Mouse (Mus musculus) frontal cortex, postnatal 14 days (tissue): ENCODE measurements at regions not wholly inside any gene's neighbourhood (a gene's known extent, or its start where the extent isn't known, plus 50 kb on each side); places are given as distances from the start of the nearest gene placed in this dataset.
"Not testable (repeated sequence)": the region's sequence is repeated elsewhere in the genome, so short reads cannot be mapped to it uniquely, and the experiment has no call there.

Experiments used
- DNase-seq, 2 experiments: peaks; one replicate each; pipeline ENCODE4 v3.0.0; 2022; ENCODE audit warnings: low spot score in 2 of 2

DNA sequence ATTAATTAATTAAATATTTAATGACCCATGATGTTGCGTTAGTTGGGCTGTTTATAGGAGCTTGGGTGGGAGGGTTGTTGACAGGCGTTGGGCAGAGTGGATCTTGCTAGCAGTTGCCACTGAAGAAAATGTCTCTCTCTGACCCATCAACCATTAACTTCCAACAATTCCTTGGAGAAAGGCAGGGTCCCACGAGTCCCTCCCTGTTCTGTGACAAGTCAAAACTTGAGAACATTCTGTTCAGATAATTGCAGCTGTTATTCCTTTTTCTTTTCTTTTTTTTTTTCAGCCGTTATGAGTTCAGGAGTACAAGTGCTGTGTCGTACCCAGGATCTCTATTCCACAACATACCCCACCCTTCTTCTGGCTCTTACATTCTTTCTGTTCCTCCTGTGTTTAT is 59.8 kb upstream of the Tnfrsf21 start:
- DNase-seq = no peak

DNA sequence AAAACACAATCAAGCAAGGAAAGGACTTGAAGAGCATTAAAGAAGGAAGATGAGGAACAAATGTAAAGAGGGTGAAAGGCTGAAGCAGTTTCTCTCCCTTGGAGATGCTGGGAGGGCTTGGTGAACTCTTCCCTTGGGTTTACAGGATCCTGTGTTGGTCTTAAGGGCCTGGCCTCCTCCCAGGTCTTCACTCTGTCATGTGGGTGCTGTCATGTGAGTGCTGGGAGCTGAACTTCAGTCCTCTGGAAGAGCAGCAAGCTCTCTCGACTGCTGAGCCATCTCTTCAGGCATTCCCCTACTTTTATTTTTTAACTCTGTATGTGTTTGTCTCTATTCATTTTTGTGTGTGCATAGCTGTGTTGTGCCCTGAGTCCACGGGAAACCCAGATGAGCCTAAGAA is 61.6 kb upstream of the Tnfrsf21 start:
- DNase-seq = no peak

- no peak for DNase-seq
Observed at GRCm38 (mm10) chr17:42944453-42944852, 68.0 kb upstream of the Cd2ap start.

- DNase-seq = peak in 1 of 2 experiments; percentile 52
Observed at GRCm38 (mm10) chr17:42943272-42943696, 66.8 kb upstream of the Cd2ap start.

GRCm38 (mm10) chr17:42939476-42939875 is 63.0 kb upstream of the Cd2ap start:
- DNase-seq = no peak

- DNase-seq = no peak
Observed at GRCm38 (mm10) chr17:42938579-42938978, 62.1 kb upstream of the Cd2ap start.

DNA sequence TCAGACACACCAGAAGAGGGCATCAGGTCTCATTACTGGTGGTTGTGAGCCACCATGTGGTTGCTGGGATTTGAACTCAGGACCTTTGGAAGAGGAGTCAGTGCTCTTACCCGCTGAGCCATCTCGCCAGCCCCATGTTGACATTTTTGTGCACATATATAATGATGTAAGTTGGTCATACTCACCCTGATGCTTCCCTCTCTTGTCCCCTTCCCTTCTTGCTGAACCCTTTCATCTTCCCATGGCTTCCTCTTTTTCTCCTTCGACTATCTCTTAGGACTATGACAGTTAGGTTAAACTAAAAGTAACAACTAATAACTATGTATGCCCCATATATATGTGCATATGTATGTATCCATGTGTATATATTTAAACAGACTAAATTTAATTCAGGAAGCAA is 61.0 kb upstream of the Cd2ap start:
- not testable (repeated sequence) for DNase-seq

GRCm38 (mm10) chr17:42934068-42934467 is 57.6 kb upstream of the Cd2ap start:
- DNase-seq = no peak

DNA sequence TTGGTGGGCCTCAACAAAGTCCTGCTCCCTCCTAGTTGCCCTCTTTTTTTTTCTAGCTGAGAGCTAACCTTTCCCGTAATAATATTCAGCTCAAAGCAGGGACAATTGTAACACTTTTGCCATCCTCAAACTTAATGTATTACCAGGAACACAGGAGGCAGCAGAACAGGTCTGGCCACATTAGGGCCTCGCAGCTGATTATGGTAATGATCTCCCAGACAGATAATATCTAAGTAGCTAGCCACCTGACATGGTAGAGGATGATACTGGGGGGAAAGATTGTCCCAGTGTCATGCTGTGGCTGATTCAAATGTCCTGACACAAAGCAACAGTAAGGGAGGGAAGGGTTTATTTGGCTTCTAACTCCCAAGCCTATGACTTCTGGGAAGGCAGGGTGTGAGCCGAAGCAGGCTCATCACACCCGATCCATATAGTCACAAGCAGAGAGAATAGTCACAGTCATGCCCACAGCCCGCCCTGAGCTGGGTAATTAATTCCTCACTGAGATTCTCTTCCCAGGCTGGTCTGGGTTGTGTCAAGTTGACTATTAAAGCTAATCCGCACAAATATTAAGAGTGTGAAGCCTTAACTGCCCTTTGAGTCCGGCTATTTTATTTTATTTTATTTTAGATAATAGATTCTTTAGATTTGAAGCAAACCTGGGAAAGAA is 57.0 kb upstream of the Cd2ap start:
- DNase-seq = no peak

GRCm38 (mm10) chr17:42927320-42927719 is 50.9 kb upstream of the Cd2ap start:
- no peak for DNase-seq
